Mouse (Mus musculus): ENCODE data around the gene Mmp8. TPM values are rescaled to one million over a fixed set of nuclear protein-coding genes. Genes with fewer than 3 reads are reported as not detected.

Mmp8 gene
- total and polyA plus RNA-seq, 3 experiments: not detected

DNA sequence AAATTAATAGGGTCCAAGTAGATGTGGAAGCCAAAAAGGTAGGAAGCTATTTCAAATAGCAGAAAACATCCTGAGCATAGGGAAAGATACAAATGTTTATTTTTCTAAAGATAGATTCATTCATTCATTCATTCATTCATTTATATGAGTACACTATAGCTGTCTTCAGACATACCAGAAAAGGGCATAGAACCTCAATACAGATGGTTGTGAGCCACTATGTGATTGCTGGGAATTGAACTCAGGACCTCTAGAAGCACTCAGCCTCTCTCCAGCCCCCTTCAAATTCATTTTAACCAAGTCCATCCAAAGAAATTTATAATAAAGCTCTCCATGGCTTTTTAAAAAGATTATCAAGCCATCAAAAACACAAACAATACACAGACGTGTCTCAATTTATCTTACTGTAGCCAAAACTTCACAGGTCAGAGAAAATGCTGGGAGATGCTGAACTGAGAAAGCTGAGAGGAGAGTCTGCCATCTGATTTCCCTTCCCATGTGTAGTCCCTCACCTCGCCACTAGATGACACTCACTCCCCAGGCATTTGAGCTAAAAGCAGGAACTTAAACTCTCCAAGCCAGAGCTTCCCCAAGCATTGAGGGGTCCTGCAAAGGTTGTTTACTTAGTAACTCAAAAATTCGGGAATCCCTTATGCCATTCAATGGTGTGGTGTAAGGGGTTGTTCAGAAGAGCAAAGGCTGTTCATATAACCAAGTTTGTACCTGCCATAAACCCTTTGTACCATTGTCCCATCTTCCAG is 44.9 kb downstream of the Mmp8 start (continued):
- TF ChIP-seq ZMIZ1 (IDR thresholded peaks at IDR 0.05; ENCODE audit: low read depth, low read length) (no peak), ETS1 (IDR thresholded peaks at IDR 0.05; ENCODE audit: low read depth, low read length) (no peak), NRF1 (IDR thresholded peaks at IDR 0.05; ENCODE audit: insufficient read depth, low read depth, low read length, poor library complexity, severe bottlenecking) (no peak), SMC3 (IDR thresholded peaks at IDR 0.05; ENCODE audit: low read depth, low read length) (peak; percentile 98), USF2 (IDR thresholded peaks at IDR 0.05; ENCODE audit: borderline replicate concordance in 1 of 2, insufficient read depth in 1 of 2, low read depth in 1 of 2, low read length in 2 of 2) (no peak), TBP (IDR thresholded peaks at IDR 0.05; ENCODE audit: low read depth, low read length) (0 out of 2 replicates have a peak, but pooled peaks have one; percentile 31), GABPA (IDR thresholded peaks at IDR 0.05; ENCODE audit: low read depth, low read length) (no peak), TAL1 (IDR thresholded peaks at IDR 0.05; ENCODE audit: low read length) (no peak), POLR2A (IDR thresholded peaks at IDR 0.05; ENCODE audit: control insufficient read depth in 1 of 2, insufficient read depth in 1 of 2, low read depth in 1 of 2, low read length in 2 of 2, poor library complexity in 1 of 2) (no peak), CTCF (IDR thresholded peaks at IDR 0.05 in 2 of 3, conservative IDR thresholded peaks at IDR 0.05 in 1 of 3; ENCODE audit: control insufficient read depth in 1 of 3, insufficient read depth in 1 of 3, low read depth in 2 of 3, low read length in 3 of 3, poor library complexity in 1 of 3, severe bottlenecking in 1 of 3) (peak; percentile 95 to 100 (median 99))

DNA sequence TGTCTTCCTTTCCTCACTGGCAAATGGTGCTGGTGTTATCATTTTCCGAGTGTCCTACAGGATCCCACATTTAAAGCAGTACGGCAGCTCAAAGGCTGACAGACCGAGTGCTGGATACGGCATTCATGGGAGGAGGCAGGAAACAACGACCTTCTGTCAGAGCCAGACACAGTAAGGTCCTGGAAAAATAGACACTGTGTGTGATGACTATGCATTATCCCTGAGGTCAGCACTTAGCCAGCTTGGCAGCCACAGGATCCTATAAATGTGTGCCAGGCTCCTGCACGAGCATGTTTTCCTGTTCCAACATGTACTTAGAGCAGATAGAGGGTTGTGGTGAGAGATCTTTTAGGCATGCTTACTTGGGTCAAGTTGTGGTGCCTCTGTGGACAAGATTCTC is 45.7 kb downstream of the Mmp8 start:
- no peak for TF ChIP-seq CHD1 (IDR thresholded peaks at IDR 0.05; ENCODE audit: low read depth, low read length)
- no peak for TF ChIP-seq ETS1 (IDR thresholded peaks at IDR 0.05; ENCODE audit: low read depth, low read length)
- TF ChIP-seq MAZ (IDR thresholded peaks at IDR 0.05; ENCODE audit: low read depth, low read length): no peak
- no peak for TF ChIP-seq SMC3 (IDR thresholded peaks at IDR 0.05; ENCODE audit: low read depth, low read length)
- no peak for TF ChIP-seq POLR2AphosphoS2 (IDR thresholded peaks at IDR 0.05; ENCODE audit: low read length)
- TF ChIP-seq GATA1 (IDR thresholded peaks at IDR 0.05; ENCODE audit: low read depth, low read length): no peak
- no peak for TF ChIP-seq USF2 (IDR thresholded peaks at IDR 0.05; ENCODE audit: borderline replicate concordance in 1 of 2, insufficient read depth in 1 of 2, low read depth in 1 of 2, low read length in 2 of 2)
- TF ChIP-seq MAX (IDR thresholded peaks at IDR 0.05; ENCODE audit: low read length): no peak
- no peak for TF ChIP-seq POLR2AphosphoS5 (IDR thresholded peaks at IDR 0.05; ENCODE audit: borderline replicate concordance, low read depth, low read length)
- TF ChIP-seq ZMIZ1 (IDR thresholded peaks at IDR 0.05; ENCODE audit: low read depth, low read length): no peak
- TF ChIP-seq NELFE (IDR thresholded peaks at IDR 0.05; ENCODE audit: low read depth, low read length): no peak
- TF ChIP-seq RCOR1 (IDR thresholded peaks at IDR 0.05; ENCODE audit: low read depth, low read length): no peak
- TF ChIP-seq KAT2A (conservative IDR thresholded peaks at IDR 0.05; ENCODE audit: low read depth, low read length): no peak
- TF ChIP-seq MEF2A (IDR thresholded peaks at IDR 0.05; ENCODE audit: extremely low read depth, insufficient replicate concordance, low read depth, low read length, poor library complexity, severe bottlenecking): no peak
- Histone ChIP-seq H3K79me2 (ENCODE audit: control insufficient read depth, insufficient read depth, low read length, poor library complexity) (no peaks in the 10 kb centered on the region), H3K9me3 (replicated peaks; ENCODE audit: insufficient read depth, low read length) (no peaks in the 10 kb centered on the region), H3K36me3 (ENCODE audit: control insufficient read depth in 1 of 2, insufficient read depth in 2 of 2, low read length in 2 of 2) (no peaks in the 10 kb centered on the region), H3K27me3 (ENCODE audit: control insufficient read depth in 1 of 2, insufficient read depth in 2 of 2, low read length in 2 of 2) (peaks cover 0 to 3% of the 10 kb centered on the region in 2 experiments; a peak in 1 of 4 replicates), H3K4me1 (ENCODE audit: control insufficient read depth in 1 of 2, insufficient read depth in 2 of 2, low read length in 2 of 2) (no peaks in the 10 kb centered on the region), H3K27ac (ENCODE audit: control insufficient read depth, low read depth, low read length) (no peak overlapping the region), H3K4me3 (ENCODE audit: control insufficient read depth in 1 of 2, insufficient read depth in 1 of 2, low read depth in 2 of 2, low read length in 2 of 2) (no peak overlapping the region), H3K9ac (ENCODE audit: control insufficient read depth, low read depth, low read length, poor library complexity, severe bottlenecking) (no peak overlapping the region)
- no peak for DNase-seq (ENCODE audit: low read depth, low spot score)
